In the genomic region with DNA sequence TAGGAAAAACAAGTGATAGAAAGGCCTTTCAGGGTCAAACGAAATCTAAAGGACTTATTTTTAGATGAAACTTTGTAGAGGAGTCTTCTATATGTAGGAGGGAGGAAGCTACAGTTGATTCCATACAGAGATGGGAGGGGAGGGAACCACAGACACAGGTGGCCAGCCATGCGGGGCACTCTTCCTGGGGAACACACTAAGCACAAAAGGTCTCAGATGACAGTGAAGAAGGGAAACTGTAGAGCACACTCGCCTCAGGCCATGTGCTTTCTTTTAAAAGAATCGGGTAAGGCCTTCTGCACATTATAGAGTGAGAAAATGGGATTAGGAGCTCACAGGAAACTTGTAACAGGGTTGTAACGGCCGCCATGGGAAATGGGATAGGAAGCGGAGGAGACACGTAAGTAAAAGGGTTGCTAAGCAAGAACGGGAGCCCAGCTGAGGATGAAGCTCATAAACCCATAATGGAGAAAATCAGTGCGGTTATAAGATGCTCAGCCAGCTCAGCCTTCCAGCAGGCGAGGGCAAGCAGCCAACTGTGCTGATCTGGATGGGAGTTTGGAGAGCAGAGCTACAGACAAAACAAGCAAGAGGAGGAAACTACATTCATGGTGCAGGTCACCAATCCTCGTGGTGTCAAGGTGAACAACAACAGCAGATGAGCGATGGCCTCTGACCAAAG, we compare ENCODE assay signal across 9 mouse cellular contexts.
A peak's percentile ranks its signal among the peaks of the same experiment; 100 is the strongest.
DNase-seq lines count a peak whose midpoint lies in the region; ATAC-seq and TF ChIP-seq lines count a peak whose summit lies in the region.
"Had no signal": no experiment of that assay in that cellular context is flagged by ENCODE, and none has a peak within 500 bp of the region (broad histone marks: within the 10 kb centered on the region; RNA-seq: fewer than 3 reads in every experiment).

No protein-coding gene starts in this region.

- ATAC-seq in forebrain, embryonic 16.5 days: peak; percentile 36; the same call in 1 of the 2 replicates
- ATAC-seq in forebrain, embryonic 11.5 days (replicated peaks; ENCODE audit: low FRiP score): no peak
- ATAC-seq in erythroid progenitor cell, adult 5-6 weeks (replicated peaks; ENCODE audit: low FRiP score, poor library complexity, severe bottlenecking): no peak

- H3K4me3 ChIP-seq in forebrain, embryonic 16.5 days (replicated peaks; ENCODE audit: low read length): no peak overlapping the region
- H3K4me3 ChIP-seq in forebrain, embryonic 11.5 days (ENCODE audit: low read depth, low read length): no peak overlapping the region
- H3K4me3 ChIP-seq in layer of hippocampus, adult 2 months: no peak overlapping the region
- H3K4me3 ChIP-seq: myocyte had no signal

- no peaks in the 10 kb centered on the region for H3K36me3 ChIP-seq in forebrain, embryonic 16.5 days (ENCODE audit: control insufficient read depth, insufficient read depth)
- H3K36me3 ChIP-seq in forebrain, embryonic 11.5 days (ENCODE audit: control insufficient read depth, insufficient read depth, low read length): no peaks in the 10 kb centered on the region

- DNase-seq in forebrain, embryonic 11.5 days (ENCODE audit: low spot score): no peak
- DNase-seq in urinary bladder, postnatal 25 days (ENCODE audit: low spot score): peak; percentile 8
- DNase-seq in urinary bladder, postnatal 10 days (ENCODE audit: low spot score): no peak
- peak; percentile 62 to 70 for DNase-seq in layer of hippocampus, adult 2 months (ENCODE audit: low spot score in 2 of 2)
- peak; percentile 38 for DNase-seq in ovary, postnatal 14 days (ENCODE audit: low spot score)
- DNase-seq in thymus, postnatal 4 days: no peak

- H3K4me1 ChIP-seq in forebrain, embryonic 16.5 days (replicated peaks; ENCODE audit: control insufficient read depth, insufficient read depth, low read length): peaks cover 13% of the 10 kb centered on the region
- H3K4me1 ChIP-seq in forebrain, embryonic 11.5 days (replicated peaks; ENCODE audit: control insufficient read depth, insufficient read depth, low read length): no peaks in the 10 kb centered on the region

- no peaks in the 10 kb centered on the region for H3K27me3 ChIP-seq in forebrain, embryonic 16.5 days (replicated peaks; ENCODE audit: control insufficient read depth, insufficient read depth, low read length)
- H3K27me3 ChIP-seq in forebrain, embryonic 11.5 days (ENCODE audit: control insufficient read depth, insufficient read depth, low read length): no peaks in the 10 kb centered on the region

- H3K27ac ChIP-seq in forebrain, embryonic 16.5 days (ENCODE audit: low read length): peak overlapping the region; percentile 56
- no peak overlapping the region for H3K27ac ChIP-seq in forebrain, embryonic 11.5 days (ENCODE audit: low read depth, low read length)
- peak overlapping the region; percentile 72 for H3K27ac ChIP-seq in layer of hippocampus, adult 2 months

- H3K9ac ChIP-seq in forebrain, embryonic 16.5 days (replicated peaks; ENCODE audit: low read depth, low read length): no peak overlapping the region
- no peak overlapping the region for H3K9ac ChIP-seq in forebrain, embryonic 11.5 days (ENCODE audit: low read length)

- no peak overlapping the region for H3K4me2 ChIP-seq in forebrain, embryonic 16.5 days (ENCODE audit: low read length)
- no peak overlapping the region for H3K4me2 ChIP-seq in forebrain, embryonic 11.5 days (ENCODE audit: low read depth, low read length, severe bottlenecking)

- 0 out of 2 replicates have a peak, but pooled peaks have one; percentile 4 for TF ChIP-seq CTCF in layer of hippocampus, adult 2 months (conservative IDR thresholded peaks at IDR 0.05)

- 53% methylated on average over 13 of the region's 13 CpGs for WGBS in forebrain, embryonic 16.5 days
- 77% methylated on average over 13 of the region's 13 CpGs for WGBS in forebrain, embryonic 11.5 days

- no peaks in the 10 kb centered on the region for H3K9me3 ChIP-seq in forebrain, embryonic 16.5 days (ENCODE audit: control insufficient read depth, low read length)
- no peaks in the 10 kb centered on the region for H3K9me3 ChIP-seq in forebrain, embryonic 11.5 days (ENCODE audit: control insufficient read depth, low read length)

Comparison
In these comparisons a context has a peak if more than half of its experiments do, and no peak if none do; other contexts are left out.
1. DNase-seq: peak in urinary bladder, postnatal 25 days (single experiment), layer of hippocampus, adult 2 months (2 of 2) and ovary, postnatal 14 days (single experiment); none in forebrain, embryonic 11.5 days (single experiment), urinary bladder, postnatal 10 days (single experiment) and thymus, postnatal 4 days (single experiment).